9 mouse cellular contexts compared by ENCODE assay signal in the genomic region with DNA sequence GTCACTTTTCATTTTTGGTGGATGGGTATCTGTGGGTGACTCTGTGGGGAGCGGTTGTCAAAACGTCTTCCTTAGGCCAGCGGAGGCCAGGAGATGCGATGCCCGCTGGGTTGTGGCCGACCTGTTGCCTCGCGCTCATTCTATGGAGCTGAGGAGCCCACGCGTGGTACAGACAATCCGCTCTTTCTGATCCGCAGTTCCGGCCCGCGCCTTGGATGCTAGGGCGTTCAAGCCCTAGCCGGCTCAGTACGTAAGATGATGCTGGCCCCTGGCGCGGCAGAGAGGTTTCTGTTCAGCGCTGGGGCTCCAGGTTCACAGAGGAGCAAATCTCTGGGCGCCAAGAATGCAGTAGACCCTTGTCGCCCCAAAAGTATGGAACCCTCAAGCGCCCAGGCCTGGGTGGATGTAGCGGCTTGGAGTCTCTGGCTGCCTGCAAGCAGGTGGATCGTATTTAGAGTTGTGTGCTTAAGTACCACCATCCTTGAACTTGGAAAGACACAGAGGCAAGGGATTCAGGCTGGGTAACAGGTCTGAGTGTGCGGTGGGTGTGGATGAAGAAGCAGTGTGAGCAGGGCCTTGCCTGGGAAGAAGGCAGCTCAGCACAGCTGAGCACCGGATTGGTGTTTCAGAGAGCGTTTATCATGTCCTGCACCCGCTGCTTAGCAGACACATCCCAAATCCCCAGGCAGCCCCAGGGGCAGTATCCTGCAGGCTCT. TPM values are rescaled to one million over a fixed set of nuclear protein-coding genes. Genes with fewer than 3 reads are reported as not detected.
DNase-seq lines count a peak whose midpoint lies in the region; ATAC-seq and TF ChIP-seq lines count a peak whose summit lies in the region.
"Had no signal": no experiment of that assay in that cellular context is flagged by ENCODE, and none has a peak within 500 bp of the region (broad histone marks: within the 10 kb centered on the region; RNA-seq: fewer than 3 reads in every experiment).

No protein-coding gene starts in this region.

- no peak overlapping the region for H3K27ac ChIP-seq in hindbrain, postnatal 0 days
- no peak overlapping the region for H3K27ac ChIP-seq in neural tube, embryonic 15.5 days (replicated peaks)

- H3K9me3 ChIP-seq in hindbrain, postnatal 0 days (ENCODE audit: low read length), result no peaks in the 10 kb centered on the region
- no peaks in the 10 kb centered on the region for H3K9me3 ChIP-seq in neural tube, embryonic 15.5 days (replicated peaks)

- peak overlapping the region; percentile 83 for H3K4me2 ChIP-seq in hindbrain, postnatal 0 days (ENCODE audit: low read depth, low read length)
- H3K4me2 ChIP-seq in neural tube, embryonic 15.5 days, result peak overlapping the region; percentile 98

- H3K9ac ChIP-seq in hindbrain, postnatal 0 days (replicated peaks; ENCODE audit: low read length), result peak overlapping the region; percentile 37; the same call in 1 of the 2 replicates
- peak overlapping the region; percentile 47; the same call in 1 of the 2 replicates for H3K9ac ChIP-seq in neural tube, embryonic 15.5 days (replicated peaks)

- H3K27me3 ChIP-seq in hindbrain, postnatal 0 days (ENCODE audit: insufficient read depth, low read length), result peaks cover 34% of the 10 kb centered on the region
- H3K27me3 ChIP-seq in neural tube, embryonic 15.5 days (replicated peaks), result peaks cover 52% of the 10 kb centered on the region

- peak; percentile 11; the same call in 1 of the 2 replicates for ATAC-seq in hindbrain, postnatal 0 days
- ATAC-seq in neural tube, embryonic 15.5 days (ENCODE audit: low FRiP score), result no peak

- H3K4me3 ChIP-seq in hindbrain, postnatal 0 days (ENCODE audit: low read length), result peak overlapping the region; percentile 41
- H3K4me3 ChIP-seq in neural tube, embryonic 15.5 days (replicated peaks), result peak overlapping the region; percentile 51

- no peak for TF ChIP-seq CTCF in hindbrain, postnatal 0 days (IDR thresholded peaks at IDR 0.05; ENCODE audit: low read depth)

- WGBS in hindbrain, postnatal 0 days, result 8% methylated on average over 30 of the region's 30 CpGs
- WGBS in neural tube, embryonic 15.5 days, result 6% methylated on average over 30 of the region's 30 CpGs

- H3K4me1 ChIP-seq in hindbrain, postnatal 0 days (ENCODE audit: insufficient read depth, low read length), result no peaks in the 10 kb centered on the region
- H3K4me1 ChIP-seq in neural tube, embryonic 15.5 days, result peaks cover 28% of the 10 kb centered on the region

- peak; percentile 25 to 28 for DNase-seq in kidney, postnatal 4 days
- no peak for DNase-seq in kidney, adult 11 months
- DNase-seq in embryo, embryonic 11 days, result peak; percentile 51
- DNase-seq in hindbrain, postnatal 0 days (ENCODE audit: low spot score), result peak; percentile 17
- no peak for DNase-seq in spleen, postnatal 4 days (ENCODE audit: low spot score in 2 of 2)
- no peak for DNase-seq in left cerebral cortex, postnatal 10 days (ENCODE audit: extremely low spot score in 1 of 2, low spot score in 2 of 2)
- DNase-seq in adrenal gland, postnatal 4 days (ENCODE audit: low spot score in 2 of 2), result no peak

- H3K36me3 ChIP-seq in hindbrain, postnatal 0 days (ENCODE audit: insufficient read depth, low read length), result no peaks in the 10 kb centered on the region
- H3K36me3 ChIP-seq in neural tube, embryonic 15.5 days, result no peaks in the 10 kb centered on the region

- intact Hi-C loops in left cerebral cortex, postnatal 10 days (cut with DNase I), result no loop called here

RNA-seq across cellular contexts. Expression of gene Twist2, which starts 1.3 kb away (rescaled TPM):
- 2.3 and 3.0 TPM in 2 replicates for total RNA-seq in hindbrain, postnatal 0 days (2014; rRNA removed)
- polyA plus RNA-seq in hindbrain, postnatal 0 days (2015; fragmentation: Nextera tagmentation; extraction: Ambion mirVana), result 2.3 and 2.4 TPM in 2 replicates
- polyA plus RNA-seq in neural tube, embryonic 15.5 days (2015; fragmentation: Nextera tagmentation; extraction: Ambion mirVana), result 2.8 and 4.8 TPM in 2 replicates
- total RNA-seq in left cerebral cortex, postnatal 10 days (2021), result 1 to 10 TPM; 1.5 to 1.6 TPM
- total RNA-seq in adrenal gland, postnatal 4 days (2021), result 1 to 10 TPM; 8.0 to 8.7 TPM
- total RNA-seq: hematopoietic stem cell, adult 5-6 weeks had no signal

Comparison
In these comparisons a context has a peak if more than half of its experiments do, and no peak if none do; other contexts are left out.
1. DNase-seq: peak in kidney, postnatal 4 days (2 of 2), embryo, embryonic 11 days (single experiment) and hindbrain, postnatal 0 days (single experiment); none in kidney, adult 11 months (single experiment), spleen, postnatal 4 days (0 of 2), left cerebral cortex, postnatal 10 days (0 of 2) and adrenal gland, postnatal 4 days (0 of 2).